Mouse (Mus musculus) naive thymus-derived CD4-positive, alpha-beta T cell, adult 2 months (primary cell): ENCODE data around the gene Oas1e.
"Not testable (repeated sequence)": the region's sequence is repeated elsewhere in the genome, so short reads cannot be mapped to it uniquely, and the experiment has no call there.

Experiments used
- DNase-seq: peaks from one replicate; pipeline ENCODE4 v3.0.0-alpha.2; 2011; ENCODE audit warnings: low read depth

Oas1e gene

GRCm38 (mm10) chr5:120795480-120796034, at the start of gene Oas1e:
Gene Oas1e, minus strand, starts transcription at chr5:120795530.
- not testable (repeated sequence) for DNase-seq

GRCm38 (mm10) chr5:120844713-120845112, 49.4 kb upstream of the Oas1e start:
- DNase-seq, result no peak

GRCm38 (mm10) chr5:120836731-120837585, 41.6 kb upstream of the Oas1e start:
- peak; percentile 80 for DNase-seq

- DNase-seq, result no peak
Observed at GRCm38 (mm10) chr5:120833335-120834280, 38.3 kb upstream of the Oas1e start.

- DNase-seq, result peak; percentile 85
Observed at GRCm38 (mm10) chr5:120831031-120831430, 35.7 kb upstream of the Oas1e start.

GRCm38 (mm10) chr5:120818999-120819398, 23.7 kb upstream of the Oas1e start:
- DNase-seq, result no peak

GRCm38 (mm10) chr5:120815949-120816348, 20.6 kb upstream of the Oas1e start:
- peak; percentile 82 for DNase-seq

GRCm38 (mm10) chr5:120813023-120813422, 17.7 kb upstream of the Oas1e start:
- peak; percentile 26 for DNase-seq

GRCm38 (mm10) chr5:120811951-120812819, 16.9 kb upstream of the Oas1e start, which contains the start of gene Oas1c:
Gene Oas1c, minus strand, starts transcription at chr5:120812514.
- peak; percentile 90 for DNase-seq

GRCm38 (mm10) chr5:120809171-120809570, 13.8 kb upstream of the Oas1e start:
- no peak for DNase-seq

- peak; percentile 89 for DNase-seq
Observed at GRCm38 (mm10) chr5:120806458-120806857, 11.1 kb upstream of the Oas1e start.

- DNase-seq, result no peak
Observed at GRCm38 (mm10) chr5:120803596-120803995, 8.3 kb upstream of the Oas1e start.

- not testable (repeated sequence) for DNase-seq
Observed at GRCm38 (mm10) chr5:120798943-120799342, 3.6 kb upstream of the Oas1e start.

GRCm38 (mm10) chr5:120798147-120798546, 2.8 kb upstream of the Oas1e start:
- not testable (repeated sequence) for DNase-seq

- DNase-seq, result peak; percentile 78
Observed at GRCm38 (mm10) chr5:120793043-120793442, 2.3 kb downstream of the Oas1e start.

- DNase-seq, result no peak
Observed at GRCm38 (mm10) chr5:120787042-120787441, 8.3 kb downstream of the Oas1e start.

GRCm38 (mm10) chr5:120782446-120782845, 12.9 kb downstream of the Oas1e start:
- DNase-seq, result no peak

GRCm38 (mm10) chr5:120781646-120782045, 13.7 kb downstream of the Oas1e start:
- peak; percentile 50 for DNase-seq

GRCm38 (mm10) chr5:120779922-120780321, 15.4 kb downstream of the Oas1e start:
- no peak for DNase-seq

GRCm38 (mm10) chr5:120778941-120779340, 16.4 kb downstream of the Oas1e start:
- DNase-seq, result peak; percentile 39

- DNase-seq, result peak; percentile 63
Observed at GRCm38 (mm10) chr5:120777478-120777877, 17.9 kb downstream of the Oas1e start, which contains the start of gene Oas3. Gene Oas3, minus strand, starts transcription at chr5:120777661.
